Mouse (Mus musculus): Measurements from ENCODE around the gene Grb10.

- TF ChIP-seq FLI1 (IDR thresholded peaks at IDR 0.05; ENCODE audit: low read length) (no peak), GATA1 (IDR thresholded peaks at IDR 0.05; ENCODE audit: borderline replicate concordance, low read length) (no peak)
Measured at GRCm38 (mm10) chr11:11907703-11908413, 130.6 kb downstream of the Grb10 start.

Measured in megakaryocyte, embryonic 14.5 days (primary cell).